Mouse (Mus musculus): ENCODE results near the gene Rapgef2. TPM values are rescaled to one million over a fixed set of nuclear protein-coding genes. Genes with fewer than 3 reads are reported as not detected.
"Not testable (repeated sequence)": the region's sequence is repeated elsewhere in the genome, so short reads cannot be mapped to it uniquely, and the experiment has no call there.

Rapgef2 gene
- polyA plus RNA-seq, 1 experiment: 0.01 TPM

DNA sequence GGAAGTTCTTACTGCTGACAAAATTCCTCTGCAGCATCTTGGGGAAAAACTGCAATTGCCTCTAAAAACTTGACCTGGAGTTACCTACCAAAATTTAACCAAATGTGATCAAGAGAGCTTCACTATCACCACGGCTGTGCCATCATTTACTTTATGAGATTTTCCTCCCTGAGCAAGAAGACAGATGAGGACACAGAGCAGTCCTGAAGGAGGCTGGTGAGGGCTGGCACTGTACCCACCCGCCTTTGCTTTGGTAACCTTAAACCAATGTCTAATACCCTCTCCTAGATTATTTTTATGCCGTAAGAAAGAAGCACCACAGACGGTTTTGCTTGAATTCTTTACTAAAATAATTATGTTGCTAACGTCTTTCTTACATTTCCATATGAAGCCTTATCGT lies 112.1 kb downstream of the Rapgef2 start:
- H3K36me3 ChIP-seq (ENCODE audit: control insufficient read depth): no peaks in the 10 kb centered on the region
- TF ChIP-seq TAL1 (IDR thresholded peaks at IDR 0.05; ENCODE audit: low read length) (no peak), GATA1 (IDR thresholded peaks at IDR 0.05; ENCODE audit: low read length) (no peak)
- H3K27me3 ChIP-seq (ENCODE audit: control insufficient read depth): no peaks in the 10 kb centered on the region
- no peak overlapping the region for H3K4me3 ChIP-seq (replicated peaks)
- peaks cover 11% of the 10 kb centered on the region for H3K4me1 ChIP-seq (ENCODE audit: control insufficient read depth)
- H3K9me3 ChIP-seq (ENCODE audit: control insufficient read depth, low read length): no peaks in the 10 kb centered on the region

DNA sequence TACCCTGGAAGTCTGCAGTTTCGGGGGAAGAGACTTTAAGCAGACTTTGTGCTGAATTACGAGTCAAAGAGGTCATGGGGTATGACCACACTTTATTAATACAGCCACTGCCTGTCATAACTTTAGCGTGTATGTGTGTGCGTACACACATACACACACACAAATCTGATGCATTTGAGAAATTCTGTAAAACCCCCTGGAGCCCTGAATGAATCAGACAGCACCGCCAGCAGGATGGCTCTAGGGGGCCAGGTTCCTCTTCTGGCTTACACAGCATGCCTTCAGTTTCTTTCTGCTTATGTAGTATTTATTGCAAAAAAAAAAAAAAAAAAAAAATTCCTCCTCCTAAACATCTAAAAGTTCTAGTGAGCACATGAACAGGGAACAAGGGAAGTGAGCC lies 113.0 kb downstream of the Rapgef2 start:
- Histone ChIP-seq H3K36me3 (ENCODE audit: control insufficient read depth) (no peaks in the 10 kb centered on the region), H3K4me3 (replicated peaks) (no peak overlapping the region), H3K9me3 (ENCODE audit: control insufficient read depth, low read length) (no peaks in the 10 kb centered on the region), H3K4me1 (ENCODE audit: control insufficient read depth) (peaks cover 14% of the 10 kb centered on the region), H3K27me3 (ENCODE audit: control insufficient read depth) (no peaks in the 10 kb centered on the region)
- no peak for TF ChIP-seq TAL1 (IDR thresholded peaks at IDR 0.05; ENCODE audit: low read length)
- no peak for TF ChIP-seq GATA1 (IDR thresholded peaks at IDR 0.05; ENCODE audit: low read length)

DNA sequence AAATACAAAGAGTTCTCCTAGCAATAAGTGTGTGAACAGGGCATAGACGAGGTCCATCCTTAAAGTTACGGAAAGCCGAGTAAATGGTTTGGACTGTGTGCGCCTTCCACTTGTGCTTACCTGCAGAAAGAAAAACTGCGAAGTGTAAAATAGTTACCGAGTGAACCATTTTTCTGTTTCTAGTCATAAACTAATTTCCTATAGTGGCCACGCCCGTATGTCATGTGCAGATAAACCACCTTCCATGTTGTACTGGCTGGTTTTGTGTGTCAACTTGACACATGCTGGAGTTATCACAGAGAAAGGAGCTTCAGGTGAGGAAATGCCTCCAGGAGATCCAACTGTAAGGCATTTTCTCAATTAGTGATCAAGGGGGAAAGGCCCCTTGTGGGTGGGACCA lies 115.2 kb downstream of the Rapgef2 start:
- H3K9me3 ChIP-seq (ENCODE audit: control insufficient read depth, low read length); H3K36me3 ChIP-seq (ENCODE audit: control insufficient read depth); H3K27me3 ChIP-seq (ENCODE audit: control insufficient read depth); H3K4me3 ChIP-seq (replicated peaks): not testable (repeated sequence)
- peaks cover 18% of the 10 kb centered on the region for H3K4me1 ChIP-seq (ENCODE audit: control insufficient read depth)

DNA sequence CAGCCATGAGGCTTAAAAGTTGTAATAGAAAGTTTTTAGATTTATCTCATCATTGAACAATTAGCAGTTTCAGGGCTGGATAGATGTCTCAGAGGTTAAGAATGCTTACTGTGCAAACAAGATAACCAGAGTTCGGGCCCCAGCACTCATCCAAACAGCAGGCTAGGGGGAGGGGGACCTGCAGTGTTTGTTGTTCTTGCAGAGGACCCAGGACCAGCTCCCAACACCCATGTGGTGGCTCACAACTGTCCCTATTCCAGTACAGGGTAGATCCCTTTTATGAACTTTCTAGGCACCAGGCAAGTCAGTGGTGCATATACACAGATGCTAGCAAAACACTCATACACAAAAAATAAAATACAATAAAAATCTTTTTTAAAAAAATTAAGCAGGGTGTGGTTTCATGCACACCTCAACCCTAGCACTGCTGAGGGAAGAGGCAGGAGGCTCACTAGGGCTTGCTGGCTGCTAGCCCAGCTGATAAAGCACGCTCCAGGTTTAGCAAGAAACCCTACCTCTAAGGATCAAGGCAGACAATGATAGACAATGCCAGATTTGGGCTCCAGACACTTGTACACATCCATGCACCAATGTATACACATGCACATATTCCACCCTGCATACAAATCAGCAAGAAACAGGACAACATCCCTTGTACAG lies 118.0 kb downstream of the Rapgef2 start:
- no peak overlapping the region for H3K4me3 ChIP-seq (replicated peaks)
- TF ChIP-seq GATA1 (IDR thresholded peaks at IDR 0.05; ENCODE audit: low read length): no peak
- TF ChIP-seq TAL1 (IDR thresholded peaks at IDR 0.05; ENCODE audit: low read length): no peak
- no peaks in the 10 kb centered on the region for H3K36me3 ChIP-seq (ENCODE audit: control insufficient read depth)
- no peaks in the 10 kb centered on the region for H3K9me3 ChIP-seq (ENCODE audit: control insufficient read depth, low read length)
- H3K4me1 ChIP-seq (ENCODE audit: control insufficient read depth): peaks cover 20% of the 10 kb centered on the region
- H3K27me3 ChIP-seq (ENCODE audit: control insufficient read depth): no peaks in the 10 kb centered on the region

DNA sequence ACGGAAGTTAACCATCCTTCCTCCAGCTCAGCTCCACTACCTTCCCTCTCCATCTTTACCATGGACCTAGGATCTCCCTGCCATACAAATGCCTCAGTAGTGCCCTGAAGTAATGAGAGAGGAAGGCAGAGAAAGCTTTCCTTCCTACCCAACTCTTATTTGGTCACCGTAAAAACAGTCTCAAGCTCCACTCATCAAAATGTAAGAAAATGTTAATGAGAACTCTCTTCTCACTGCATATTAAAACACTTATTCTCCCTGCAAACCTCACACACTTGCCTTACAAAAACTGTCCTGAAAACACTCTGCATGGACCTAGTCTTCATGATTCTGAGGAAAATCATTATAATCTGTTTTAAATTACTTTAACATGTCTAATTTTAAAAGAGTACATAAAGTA lies 118.7 kb downstream of the Rapgef2 start:
- TF ChIP-seq TAL1 (IDR thresholded peaks at IDR 0.05; ENCODE audit: low read length) (no peak), GATA1 (IDR thresholded peaks at IDR 0.05; ENCODE audit: low read length) (no peak)
- no peaks in the 10 kb centered on the region for H3K9me3 ChIP-seq (ENCODE audit: control insufficient read depth, low read length)
- no peak overlapping the region for H3K4me3 ChIP-seq (replicated peaks)
- no peaks in the 10 kb centered on the region for H3K27me3 ChIP-seq (ENCODE audit: control insufficient read depth)
- H3K36me3 ChIP-seq (ENCODE audit: control insufficient read depth): no peaks in the 10 kb centered on the region
- peaks cover 25% of the 10 kb centered on the region for H3K4me1 ChIP-seq (ENCODE audit: control insufficient read depth)

DNA sequence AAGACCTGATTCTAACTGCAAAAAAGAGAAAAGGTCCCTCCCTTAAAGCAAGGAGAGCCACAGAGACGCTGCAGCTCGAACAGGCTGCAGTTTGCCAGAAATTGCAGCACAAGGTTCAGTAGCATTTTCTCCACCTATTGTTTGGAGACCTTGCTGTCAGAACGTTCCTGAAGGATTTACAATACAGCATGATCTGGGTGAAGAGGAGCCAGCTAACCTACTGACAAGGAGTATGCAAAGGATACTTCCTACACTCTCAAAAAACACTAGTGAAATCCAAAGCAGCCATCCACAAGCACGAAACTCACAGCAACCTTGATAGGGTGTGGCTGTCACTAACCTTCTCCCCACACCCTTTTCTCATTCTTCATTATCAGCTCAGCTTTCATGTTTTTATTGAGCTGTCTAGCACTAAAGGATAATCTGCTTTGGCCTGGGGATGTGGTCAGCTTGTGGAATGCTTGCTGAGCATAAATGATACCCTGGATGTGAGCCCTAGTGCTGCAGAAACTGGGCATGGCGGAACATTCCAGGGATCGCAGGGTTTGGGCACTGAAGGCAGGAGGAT lies 124.4 kb downstream of the Rapgef2 start:
- Histone ChIP-seq H3K36me3 (ENCODE audit: control insufficient read depth) (no peaks in the 10 kb centered on the region), H3K4me1 (ENCODE audit: control insufficient read depth) (peaks cover 14% of the 10 kb centered on the region), H3K27me3 (ENCODE audit: control insufficient read depth) (no peaks in the 10 kb centered on the region), H3K4me3 (replicated peaks) (no peak overlapping the region), H3K9me3 (ENCODE audit: control insufficient read depth, low read length) (no peaks in the 10 kb centered on the region)
- no peak for TF ChIP-seq TAL1 (IDR thresholded peaks at IDR 0.05; ENCODE audit: low read length)
- TF ChIP-seq GATA1 (IDR thresholded peaks at IDR 0.05; ENCODE audit: low read length): no peak

DNA sequence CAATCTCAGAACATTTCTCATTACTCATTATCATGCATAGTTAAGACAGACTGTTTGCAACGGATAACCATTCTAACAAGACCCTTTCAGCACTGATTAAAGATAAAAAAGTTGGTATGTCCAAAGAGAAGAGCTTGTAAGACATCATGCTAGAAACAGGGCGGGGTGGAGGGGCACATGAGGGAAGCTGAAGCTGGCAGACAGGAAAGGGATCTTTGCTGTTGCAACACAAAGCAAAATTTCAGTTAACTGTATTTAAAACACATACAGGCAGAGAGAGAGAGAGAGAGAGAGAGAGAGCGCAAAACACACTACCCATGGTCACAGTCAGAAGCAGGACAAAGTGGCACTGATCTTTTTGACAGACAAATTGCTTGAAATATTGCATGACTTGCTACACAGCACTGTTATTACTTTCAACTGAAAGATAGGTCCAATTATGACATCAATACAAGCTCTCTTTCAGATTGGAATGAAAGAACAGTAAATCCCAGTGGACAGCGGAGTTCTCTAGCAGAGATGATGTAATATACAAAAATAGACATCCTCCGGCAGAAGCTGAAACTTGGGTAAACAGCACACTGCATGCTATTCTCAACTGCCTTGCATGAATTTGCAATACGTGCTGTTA lies 125.1 kb downstream of the Rapgef2 start:
- Histone ChIP-seq H3K27me3 (ENCODE audit: control insufficient read depth) (no peaks in the 10 kb centered on the region), H3K9me3 (ENCODE audit: control insufficient read depth, low read length) (no peaks in the 10 kb centered on the region), H3K4me1 (ENCODE audit: control insufficient read depth) (peaks cover 14% of the 10 kb centered on the region), H3K36me3 (ENCODE audit: control insufficient read depth) (no peaks in the 10 kb centered on the region), H3K4me3 (replicated peaks) (no peak overlapping the region)
- TF ChIP-seq TAL1 (IDR thresholded peaks at IDR 0.05; ENCODE audit: low read length) (no peak), GATA1 (IDR thresholded peaks at IDR 0.05; ENCODE audit: low read length) (no peak)

DNA sequence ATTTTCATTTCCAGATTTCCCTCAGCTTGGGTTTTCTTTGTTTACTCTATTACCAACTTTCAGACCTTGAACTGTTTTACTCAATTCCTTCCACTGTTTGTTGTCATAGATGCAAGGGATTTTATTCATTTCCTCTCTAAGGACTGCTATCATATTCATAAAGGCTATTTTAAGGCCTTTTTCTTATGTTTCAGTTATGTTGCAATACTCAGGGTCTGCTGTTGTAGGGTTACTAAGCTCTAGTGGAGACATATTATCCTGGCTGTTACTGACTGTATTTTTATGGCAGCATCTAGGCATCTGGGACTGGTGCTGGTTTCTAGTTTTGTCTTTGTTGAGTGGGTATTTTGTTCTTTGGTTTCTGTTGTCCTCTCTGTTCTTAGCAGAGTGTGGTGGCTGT lies 128.1 kb downstream of the Rapgef2 start:
- TF ChIP-seq GATA1 (IDR thresholded peaks at IDR 0.05; ENCODE audit: low read length) (no peak), TAL1 (IDR thresholded peaks at IDR 0.05; ENCODE audit: low read length) (no peak)
- H3K4me1 ChIP-seq (ENCODE audit: control insufficient read depth): peaks cover 11% of the 10 kb centered on the region
- no peaks in the 10 kb centered on the region for H3K9me3 ChIP-seq (ENCODE audit: control insufficient read depth, low read length)
- H3K27me3 ChIP-seq (ENCODE audit: control insufficient read depth): no peaks in the 10 kb centered on the region
- no peak overlapping the region for H3K4me3 ChIP-seq (replicated peaks)
- H3K36me3 ChIP-seq (ENCODE audit: control insufficient read depth): no peaks in the 10 kb centered on the region

DNA sequence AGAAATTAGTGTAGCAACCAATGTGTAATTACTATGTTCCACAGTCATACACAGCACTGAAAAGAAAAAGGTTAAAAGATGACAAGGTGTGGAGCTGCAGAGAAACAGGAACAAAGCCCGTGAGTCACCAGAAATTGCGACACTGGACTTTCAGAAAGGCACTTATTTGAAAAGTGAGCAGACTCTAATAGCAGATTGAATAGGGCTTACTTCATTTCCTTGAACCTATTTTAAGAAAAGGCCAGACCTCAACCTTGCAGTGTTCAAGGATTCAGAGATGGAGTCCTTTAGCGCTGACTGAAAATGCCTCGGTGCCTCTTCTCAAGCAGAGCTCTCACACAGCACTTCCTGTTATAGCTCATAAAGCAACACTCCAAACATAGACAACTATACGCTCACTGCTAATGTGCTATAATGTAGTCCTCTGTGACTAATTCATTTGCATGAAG lies 133.3 kb downstream of the Rapgef2 start:
- H3K9me3 ChIP-seq (ENCODE audit: control insufficient read depth, low read length): no peaks in the 10 kb centered on the region
- no peak for TF ChIP-seq GATA1 (IDR thresholded peaks at IDR 0.05; ENCODE audit: low read length)
- no peak for TF ChIP-seq TAL1 (IDR thresholded peaks at IDR 0.05; ENCODE audit: low read length)
- H3K4me3 ChIP-seq (replicated peaks): no peak overlapping the region
- no peaks in the 10 kb centered on the region for H3K36me3 ChIP-seq (ENCODE audit: control insufficient read depth)
- H3K4me1 ChIP-seq (ENCODE audit: control insufficient read depth): no peaks in the 10 kb centered on the region
- H3K27me3 ChIP-seq (ENCODE audit: control insufficient read depth): no peaks in the 10 kb centered on the region
